Mouse (Mus musculus) mouse trophoblast stem cell (cell line): Measurements from ENCODE around the gene Abcc8.

Experiments
- in situ Hi-C, 2 experiments: fragments of 300-500 bp; cut with MseI, MboI; formaldehyde crosslinking; loops; 2 replicates in 1 of 2; 3 replicates in 1 of 2; pipeline ENCODE4 v1.15.1; 2025

The Abcc8 gene

GRCm38 (mm10) chr7:46111212-46111817 is 68.5 kb downstream of the Abcc8 start:
- in situ Hi-C loops = no loop called here

DNA sequence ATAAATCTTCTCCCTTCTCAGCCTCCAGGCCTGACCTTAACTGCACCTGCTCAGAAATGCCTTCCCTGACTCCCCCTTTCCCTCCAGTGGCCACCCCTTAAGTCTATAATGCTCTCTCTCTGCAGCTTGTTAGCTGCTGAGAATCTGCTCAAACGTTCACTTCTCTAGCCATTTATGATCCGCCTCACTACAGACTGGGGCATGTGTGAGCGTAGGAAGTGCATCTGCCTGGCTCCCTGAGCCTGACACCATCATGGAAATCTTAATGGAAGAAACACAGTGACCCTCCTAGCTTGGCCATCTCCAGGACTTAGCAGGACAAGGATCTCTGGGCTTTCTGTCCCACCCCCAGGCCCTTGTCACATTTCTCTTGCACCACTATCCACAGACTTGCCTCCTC is 69.8 kb downstream of the Abcc8 start:
- in situ Hi-C loops = no loop called here

GRCm38 (mm10) chr7:46105484-46105883 is 74.3 kb downstream of the Abcc8 start:
- in situ Hi-C loops = loop anchor here in 1 of 2 experiments (10.0 kb wide), 1 partner anchor 119 kb away; no protein-coding TSS in a partner anchor

DNA sequence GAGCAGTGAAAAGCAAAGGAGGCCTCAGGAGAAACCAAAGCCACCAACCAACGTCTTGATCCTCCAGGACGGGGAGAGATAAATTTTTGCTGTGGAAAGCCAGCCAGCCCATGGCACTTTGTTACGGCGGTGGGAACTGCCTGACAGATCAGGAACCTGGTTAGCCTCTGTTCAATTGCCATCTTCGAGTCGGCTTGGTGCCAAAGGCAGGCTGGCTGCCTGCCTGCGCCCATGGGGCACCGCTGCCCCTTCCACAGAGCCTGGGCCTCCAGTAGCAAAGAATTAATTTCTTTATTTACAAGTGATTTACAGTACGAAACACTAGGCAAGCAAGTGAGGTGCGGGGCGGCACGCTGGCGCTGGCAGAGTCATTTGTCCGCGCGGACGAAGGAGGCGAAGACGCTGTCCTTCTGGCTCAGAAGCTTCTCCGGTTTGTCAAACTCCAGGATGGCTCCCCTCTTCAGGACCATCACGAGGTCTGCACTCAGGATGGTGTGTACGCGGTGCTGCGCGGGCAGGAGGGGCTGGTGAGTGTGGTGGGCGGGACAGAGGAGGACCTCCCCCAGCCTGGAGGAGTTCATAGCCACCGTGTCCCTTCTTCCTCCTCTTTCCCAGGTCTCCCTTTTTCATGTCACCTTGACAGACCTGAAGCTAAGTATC is 75.4 kb downstream of the Abcc8 start:
- in situ Hi-C loops = loop anchor here in 1 of 2 experiments (10.0 kb wide), 1 partner anchor 120 kb away; no protein-coding TSS in a partner anchor

- in situ Hi-C loops = loop anchor here in 1 of 2 experiments (10.0 kb wide), 1 partner anchor 121 kb away; no protein-coding TSS in a partner anchor
These were observed 76.1 kb downstream of the Abcc8 start for GRCm38 (mm10) chr7:46103771-46104170.

GRCm38 (mm10) chr7:46103075-46103591 is 76.7 kb downstream of the Abcc8 start:
- in situ Hi-C loops = loop anchor here in 1 of 2 experiments (10.0 kb wide), 1 partner anchor 122 kb away; no protein-coding TSS in a partner anchor

DNA sequence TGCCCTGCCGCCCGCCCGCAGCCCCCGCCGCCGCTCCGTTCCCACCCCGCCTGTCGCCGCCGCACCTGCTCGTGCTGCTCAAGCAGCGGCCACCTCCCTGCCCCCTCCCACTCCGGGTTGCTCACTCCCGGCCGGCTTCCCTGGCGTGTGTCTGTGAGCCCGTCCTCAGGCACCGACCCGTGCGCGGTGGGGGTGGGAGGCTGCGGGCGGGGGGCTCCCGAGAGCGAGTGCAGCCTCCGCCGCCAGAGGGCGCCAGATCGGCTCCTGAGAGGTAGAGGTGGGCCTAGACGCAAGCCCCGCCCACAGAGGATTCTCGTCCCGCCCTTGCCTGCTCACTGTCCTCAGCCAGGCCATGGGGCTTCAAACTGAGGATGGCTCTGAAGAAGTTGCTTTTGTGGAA is 79.3 kb downstream of the Abcc8 start, which contains the start of gene Kcnj11:
Gene Kcnj11 (minus strand): TSS at position 202 of the 400 bp plus-strand sequence.
- in situ Hi-C loops = loop anchor here in 1 of 2 experiments (10.0 kb wide), 1 partner anchor 124 kb away; no protein-coding TSS in a partner anchor

DNA sequence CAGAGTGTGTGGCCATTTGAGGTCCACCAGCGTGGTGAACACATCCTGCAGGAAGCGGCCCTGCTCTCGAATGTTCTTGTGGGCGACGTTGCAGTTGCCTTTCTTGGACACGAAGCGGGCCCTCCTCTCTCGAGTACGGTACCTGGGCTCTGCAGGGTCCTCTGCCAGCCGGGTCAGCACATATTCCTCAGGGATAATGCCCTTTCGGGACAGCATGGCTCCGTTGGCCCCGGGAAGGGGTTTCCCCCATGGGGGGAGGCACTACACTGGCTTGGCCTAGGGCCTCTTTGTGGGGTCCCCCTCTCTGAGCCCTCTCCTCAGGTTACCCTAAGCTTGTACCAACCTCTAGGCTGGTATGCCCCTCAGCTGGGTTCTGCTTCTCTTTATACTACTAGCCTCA is 80.2 kb downstream of the Abcc8 start:
- in situ Hi-C loops = loop anchor here (5.0 to 10.0 kb wide), 3 partner anchors 83 to 128 kb away; partner anchors contain the start of gene Abcc8 (in 1 of the 2)

- in situ Hi-C loops = loop anchor here in 1 of 2 experiments (5.0 kb wide), 2 partner anchors 83 to 128 kb away; partner anchors contain the start of gene Abcc8
These were observed 80.9 kb downstream of the Abcc8 start for GRCm38 (mm10) chr7:46098919-46099286.

- in situ Hi-C loops = loop anchor here in 1 of 2 experiments (5.0 kb wide), 2 partner anchors 84 to 129 kb away; partner anchors contain the start of gene Abcc8
These were observed 81.5 kb downstream of the Abcc8 start for GRCm38 (mm10) chr7:46098221-46098918.

DNA sequence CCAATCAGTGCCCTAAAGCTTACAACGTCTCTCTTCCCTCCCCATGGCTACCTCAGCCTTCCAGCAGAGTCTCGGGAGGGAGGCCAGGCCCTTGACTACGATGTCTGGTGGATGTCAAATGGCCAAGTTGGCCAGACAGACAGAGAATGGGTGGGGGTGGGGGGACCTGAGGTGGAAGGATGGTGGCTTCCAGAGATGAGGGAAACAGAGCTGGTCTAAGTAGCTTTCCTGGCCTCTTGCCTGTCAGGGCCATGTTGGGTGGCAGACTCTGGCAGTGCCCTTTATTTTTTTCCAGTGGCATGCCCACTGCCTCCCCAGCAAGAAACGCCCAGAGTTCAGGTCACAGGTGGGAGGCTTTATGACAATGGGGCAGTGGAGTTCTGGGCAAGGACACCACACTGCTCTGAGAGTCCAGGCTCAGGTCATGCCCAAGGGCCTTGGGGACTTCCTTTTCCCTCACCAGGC is 82.5 kb downstream of the Abcc8 start:
- in situ Hi-C loops = loop anchor here in 1 of 2 experiments (5.0 kb wide), 2 partner anchors 85 to 130 kb away; partner anchors contain the start of gene Abcc8

- in situ Hi-C loops = loop anchor here in 1 of 2 experiments (5.0 kb wide), 2 partner anchors 86 to 131 kb away; partner anchors contain the start of gene Abcc8
These were observed 83.7 kb downstream of the Abcc8 start for GRCm38 (mm10) chr7:46096136-46096535.

GRCm38 (mm10) chr7:46092803-46093202 is 87.0 kb downstream of the Abcc8 start:
- in situ Hi-C loops = no loop called here

DNA sequence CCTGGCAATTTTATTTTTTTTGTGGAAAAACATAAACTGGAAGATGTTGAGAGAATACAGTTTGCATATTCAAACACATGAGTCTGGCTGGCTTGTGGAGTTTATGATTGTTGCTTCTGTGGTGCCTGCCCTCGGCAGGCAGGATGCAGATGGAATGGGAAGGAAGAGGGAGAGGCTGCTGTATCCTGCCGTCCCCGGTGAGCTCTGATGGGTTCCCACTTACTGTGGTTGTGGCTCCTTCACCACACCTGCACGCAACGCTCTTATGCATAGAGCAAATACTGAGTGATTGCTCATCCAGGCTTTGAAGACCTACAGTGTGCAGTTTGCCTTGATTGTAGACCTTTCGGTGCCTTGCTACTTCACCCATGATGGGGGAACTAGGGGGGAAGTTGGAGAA is 91.6 kb downstream of the Abcc8 start:
- in situ Hi-C loops = no loop called here

DNA sequence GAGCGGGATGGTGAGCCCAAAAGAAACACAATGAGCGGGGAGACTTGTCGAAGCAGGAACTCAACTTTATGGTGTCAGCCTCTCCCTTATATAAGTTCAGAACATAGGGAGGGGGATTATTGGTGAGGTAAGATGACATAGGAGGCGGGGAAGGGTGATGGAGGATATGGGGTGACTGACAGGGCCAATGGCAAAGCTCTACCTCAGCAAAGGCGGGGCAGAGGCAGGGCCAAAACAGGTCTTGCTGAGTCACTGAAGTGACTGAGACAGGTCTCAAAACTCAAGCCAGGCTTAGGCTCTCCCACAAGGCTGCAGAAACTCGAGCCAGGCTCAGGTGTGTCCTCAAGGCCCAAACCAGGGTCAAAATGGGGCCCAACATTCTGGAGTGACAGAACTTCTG is 93.5 kb downstream of the Abcc8 start:
- in situ Hi-C loops = no loop called here

DNA sequence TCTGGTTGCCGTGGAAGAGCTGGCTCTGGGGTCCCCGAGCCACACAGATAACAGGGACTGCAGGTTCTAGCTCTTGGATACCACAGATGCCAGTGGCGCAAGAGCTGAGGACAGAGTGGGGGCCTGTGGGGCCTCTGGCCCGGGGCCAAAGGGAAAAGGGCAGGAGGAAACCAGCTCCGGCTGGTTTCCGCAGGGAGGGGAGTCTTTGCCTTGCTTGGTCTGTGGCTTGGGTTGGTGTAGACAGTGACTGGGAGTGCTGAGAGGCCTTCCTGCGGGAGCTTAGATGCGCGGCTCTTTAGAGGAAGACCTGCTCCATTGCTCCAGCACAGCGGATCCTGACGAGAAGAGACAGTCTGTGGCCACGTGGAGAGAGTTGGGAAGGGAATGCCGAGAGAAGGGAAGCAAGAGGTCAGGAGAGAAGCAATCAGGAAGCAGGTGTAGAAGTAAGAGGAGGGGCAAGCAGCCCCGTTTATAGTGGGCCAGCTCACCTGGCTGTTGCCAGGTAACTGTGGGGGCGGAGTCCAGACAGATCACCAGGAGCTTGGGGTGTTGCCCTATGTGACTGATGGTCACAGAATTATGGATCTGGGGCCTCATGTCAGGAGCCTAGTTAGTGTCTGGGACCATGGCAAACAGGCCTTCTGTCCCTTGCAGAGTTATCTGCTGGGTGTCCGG is 94.9 kb downstream of the Abcc8 start:
- in situ Hi-C loops = no loop called here

DNA sequence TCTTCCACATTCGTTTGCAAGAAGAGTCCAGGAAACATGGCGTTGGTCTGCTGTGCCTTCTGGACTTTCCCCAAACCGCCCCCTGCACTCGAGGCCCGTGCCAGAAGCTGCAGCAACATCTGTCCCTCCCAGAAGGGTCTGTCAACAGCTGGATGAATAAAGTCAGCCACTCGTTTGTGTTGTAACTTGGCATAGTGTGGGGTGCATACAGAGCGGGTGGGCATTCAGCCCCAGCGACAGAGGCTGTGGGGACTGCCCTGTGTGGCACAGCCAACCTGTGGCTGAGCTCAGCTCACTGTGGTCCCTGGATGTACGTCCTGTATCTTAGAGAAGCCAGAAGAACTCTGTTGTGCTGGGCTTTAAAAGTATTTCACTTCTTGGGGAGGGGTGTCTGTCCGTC is 95.8 kb downstream of the Abcc8 start:
- in situ Hi-C loops = no loop called here

- in situ Hi-C loops = no loop called here
These were observed 102.2 kb downstream of the Abcc8 start for GRCm38 (mm10) chr7:46077675-46078074.

GRCm38 (mm10) chr7:46076844-46077243 is 103.0 kb downstream of the Abcc8 start:
- in situ Hi-C loops = no loop called here

GRCm38 (mm10) chr7:46068831-46069230 is 111.0 kb downstream of the Abcc8 start:
- in situ Hi-C loops = no loop called here

GRCm38 (mm10) chr7:46063296-46063695 is 116.5 kb downstream of the Abcc8 start:
- in situ Hi-C loops = no loop called here
